Mouse (Mus musculus): ENCODE measurements at regions not wholly inside any gene's neighbourhood (a gene's known extent, or its start where the extent isn't known, plus 50 kb on each side); places are given as distances from the start of the nearest gene placed in this dataset.

- TF ChIP-seq CTCF (IDR thresholded peaks at IDR 0.05; ENCODE audit: borderline replicate concordance, insufficient read depth, low read depth, low read length) (no peak), POLR2A (IDR thresholded peaks at IDR 0.05; ENCODE audit: borderline replicate concordance, insufficient read depth, low read length) (no peak)
Measured at GRCm38 (mm10) chr2:46187265-46187888, 1070.2 kb upstream of the Zeb2 start.
